Mouse (Mus musculus) midbrain, embryonic 10.5 days (tissue): ENCODE results near the gene Snx20. TPM values are rescaled to one million over a fixed set of nuclear protein-coding genes. Genes with fewer than 3 reads are reported as not detected.
"Not testable (repeated sequence)": the region's sequence is repeated elsewhere in the genome, so short reads cannot be mapped to it uniquely, and the experiment has no call there.

Experiments used
- DNase-seq: peaks from one replicate; pipeline ENCODE4 v3.0.0-alpha.2; 2017; ENCODE audit warnings: low spot score
- H3K27ac ChIP-seq: fragments of 300-500 bp; sonication (generic); replicated peaks from 2 replicates; pipeline ENCODE4 v1.5.1; 2016; ENCODE audit warnings: mild to moderate bottlenecking
- H3K27me3 ChIP-seq: fragments of 300-500 bp; sonication (generic); 2 replicates; pipeline ENCODE4 v1.6.1; 2016; ENCODE audit warnings: low read depth, mild to moderate bottlenecking; ENCODE audit not compliant: poor library complexity, severe bottlenecking
- H3K36me3 ChIP-seq: fragments of 300-500 bp; sonication (generic); 2 replicates; pipeline ENCODE4 v1.6.1; 2016; ENCODE audit warnings: mild to moderate bottlenecking, moderate library complexity
- H3K4me1 ChIP-seq: fragments of 300-500 bp; sonication (generic); 2 replicates; pipeline ENCODE4 v1.6.1; 2016
- H3K4me3 ChIP-seq: fragments of 300-500 bp; sonication (generic); 2 replicates; pipeline ENCODE4 v1.5.1; 2016; ENCODE audit warnings: mild to moderate bottlenecking, moderate library complexity
- H3K9me3 ChIP-seq: fragments of 300-500 bp; sonication (generic); replicated peaks from 2 replicates; pipeline ENCODE4 v1.6.1; 2016; ENCODE audit warnings: mild to moderate bottlenecking
- WGBS: fragments of 180-500 bp; shearing (Covaris S2); methylation state at CpG from one replicate; pipeline ENCODE4 v1.1.7; 2016; 5-methylcytosine and 5-hydroxymethylcytosine counted together
- polyA plus RNA-seq: library from polyadenylated mRNA; unstranded; fragments of >200 nt; fragmentation: Nextera tagmentation; extraction: Ambion mirVana; gene quantifications from 2 replicates; pipeline ENCODE4 v1.2.1, GENCODE M21; 2016

Gene Snx20
- polyA plus RNA-seq, 1 experiment from 2014 or later = 1.2 TPM

DNA sequence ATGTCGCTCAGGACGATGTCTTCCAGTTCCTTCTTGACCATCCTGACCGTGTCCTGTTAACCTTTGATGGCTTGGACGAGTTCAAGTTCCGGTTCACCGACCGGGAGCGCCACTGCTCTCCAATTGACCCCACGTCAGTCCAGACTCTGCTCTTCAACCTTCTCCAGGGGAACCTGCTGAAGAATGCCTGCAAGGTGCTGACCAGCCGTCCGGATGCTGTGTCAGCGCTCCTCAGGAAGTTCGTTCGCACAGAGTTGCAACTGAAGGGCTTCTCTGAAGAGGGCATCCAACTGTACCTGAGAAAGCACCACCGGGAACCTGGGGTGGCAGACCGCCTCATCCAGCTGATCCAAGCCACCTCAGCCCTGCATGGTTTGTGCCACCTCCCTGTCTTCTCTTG, 28.2 kb upstream of the Snx20 start:
- Histone ChIP-seq H3K4me1 (peaks cover 22% of the 10 kb centered on the region), H3K36me3 (no peaks in the 10 kb centered on the region), H3K9me3 (no peaks in the 10 kb centered on the region), H3K4me3 (no peak overlapping the region), H3K27ac (no peak overlapping the region), H3K27me3 (no peaks in the 10 kb centered on the region)
- no peak for DNase-seq
- WGBS = 79% methylated on average over 16 of the region's 16 CpGs

DNA sequence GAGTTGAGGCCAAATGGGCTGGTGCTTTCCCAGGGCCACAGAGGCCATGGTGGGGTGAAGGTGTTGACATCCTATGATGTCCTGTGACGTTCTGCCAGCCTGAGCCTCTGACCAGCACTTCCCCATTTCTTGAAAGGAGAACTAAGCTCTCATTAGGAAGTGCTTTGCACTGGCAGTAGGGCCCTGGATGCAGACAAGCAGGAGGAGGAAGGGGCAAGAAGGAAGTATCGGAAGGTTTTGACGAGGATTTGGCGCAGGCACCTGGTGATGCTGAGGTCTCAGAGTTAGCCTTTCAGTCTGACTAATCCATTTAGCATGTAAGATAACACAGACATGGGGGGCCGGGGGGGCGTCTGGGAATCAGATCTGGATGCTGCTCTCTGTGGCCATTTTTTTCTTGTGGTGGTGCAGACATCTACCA, 26.5 kb upstream of the Snx20 start:
- whole genome bisulfite sequencing = 77% methylated on average over 6 of the region's 6 CpGs
- no peaks in the 10 kb centered on the region for H3K9me3 ChIP-seq
- no peak overlapping the region for H3K27ac ChIP-seq
- no peaks in the 10 kb centered on the region for H3K36me3 ChIP-seq
- 0 out of 2 replicates have a peak, but pooled peaks cover 6% of the 10 kb centered on the region for H3K4me1 ChIP-seq
- H3K4me3 ChIP-seq = no peak overlapping the region
- H3K27me3 ChIP-seq = no peaks in the 10 kb centered on the region
- DNase-seq = no peak

DNA sequence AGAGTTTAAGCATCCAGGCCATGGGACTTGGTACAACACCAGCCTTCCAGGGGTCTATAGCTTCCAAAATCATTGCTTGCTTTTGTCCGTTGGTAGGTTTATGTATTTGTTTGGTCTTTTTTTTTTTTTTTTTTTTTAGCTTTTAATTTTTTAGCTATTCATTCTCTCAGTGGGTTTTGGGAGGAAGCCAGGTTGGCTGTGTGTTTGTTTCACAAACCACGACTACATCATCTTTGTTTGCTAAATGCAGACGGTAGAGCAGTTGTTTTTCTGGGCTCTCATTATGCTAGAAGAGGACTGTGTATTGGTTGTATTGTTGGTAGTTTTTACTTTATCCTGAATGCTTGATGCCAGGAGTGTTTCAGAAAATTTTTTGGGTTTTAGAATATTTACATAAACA, 23.9 kb upstream of the Snx20 start:
- Histone ChIP-seq H3K4me3 (no peak overlapping the region), H3K4me1 (0 out of 2 replicates have a peak, but pooled peaks cover 6% of the 10 kb centered on the region), H3K27me3 (no peaks in the 10 kb centered on the region), H3K36me3 (no peaks in the 10 kb centered on the region), H3K27ac (no peak overlapping the region), H3K9me3 (no peaks in the 10 kb centered on the region)
- no peak for DNase-seq
- 95% methylated on average over 3 of the region's 3 CpGs for WGBS

DNA sequence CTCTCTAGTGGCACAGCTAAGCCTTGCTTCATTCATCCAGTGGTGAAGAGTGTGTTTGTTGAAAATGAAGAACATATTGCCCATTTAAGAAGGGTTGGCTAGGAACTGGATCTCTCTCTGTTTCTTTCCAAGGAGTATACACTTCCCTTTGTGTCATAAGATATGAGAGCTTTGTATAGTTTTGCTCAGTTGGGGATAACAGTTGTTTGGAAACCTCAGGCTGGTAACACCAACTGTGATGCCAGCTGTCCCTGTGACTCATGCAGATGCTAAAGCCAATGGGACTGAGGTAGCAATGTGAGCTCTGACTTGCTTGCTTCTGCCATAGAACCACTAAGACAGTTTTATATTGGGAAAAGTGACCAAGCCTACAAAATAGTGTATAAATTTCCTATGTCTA, 19.4 kb upstream of the Snx20 start:
- DNase-seq = no peak
- Histone ChIP-seq H3K36me3 (no peaks in the 10 kb centered on the region), H3K27me3 (no peaks in the 10 kb centered on the region), H3K27ac (no peak overlapping the region), H3K4me3 (no peak overlapping the region), H3K4me1 (no peaks in the 10 kb centered on the region), H3K9me3 (no peaks in the 10 kb centered on the region)

DNA sequence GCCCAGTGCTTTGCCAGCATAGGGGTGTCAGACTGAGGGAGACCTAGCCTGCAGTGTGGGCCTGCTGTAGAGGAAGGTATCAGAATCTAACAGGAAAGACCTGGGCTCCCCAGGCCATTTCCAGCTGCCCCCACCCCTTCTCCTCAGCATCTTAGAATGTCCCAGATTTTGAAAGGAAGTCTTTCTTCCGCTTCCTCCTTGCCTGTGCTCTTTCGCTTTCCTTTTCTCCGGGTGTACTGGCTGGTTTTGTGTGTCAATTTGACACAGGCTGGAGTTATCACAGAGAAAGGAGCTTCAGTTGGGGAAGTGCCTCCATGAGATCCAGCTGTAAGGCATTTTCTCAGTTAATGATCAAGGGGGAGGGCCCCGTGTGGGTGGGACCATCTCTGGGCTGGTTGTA, 15.2 kb upstream of the Snx20 start:
- H3K4me3 ChIP-seq, H3K36me3 ChIP-seq, DNase-seq, H3K27ac ChIP-seq, H3K9me3 ChIP-seq: not testable (repeated sequence)
- peaks cover 16% of the 10 kb centered on the region for H3K4me1 ChIP-seq
- peaks cover 32% of the 10 kb centered on the region for H3K27me3 ChIP-seq
- WGBS = 81% methylated on average over 4 of the region's 4 CpGs

DNA sequence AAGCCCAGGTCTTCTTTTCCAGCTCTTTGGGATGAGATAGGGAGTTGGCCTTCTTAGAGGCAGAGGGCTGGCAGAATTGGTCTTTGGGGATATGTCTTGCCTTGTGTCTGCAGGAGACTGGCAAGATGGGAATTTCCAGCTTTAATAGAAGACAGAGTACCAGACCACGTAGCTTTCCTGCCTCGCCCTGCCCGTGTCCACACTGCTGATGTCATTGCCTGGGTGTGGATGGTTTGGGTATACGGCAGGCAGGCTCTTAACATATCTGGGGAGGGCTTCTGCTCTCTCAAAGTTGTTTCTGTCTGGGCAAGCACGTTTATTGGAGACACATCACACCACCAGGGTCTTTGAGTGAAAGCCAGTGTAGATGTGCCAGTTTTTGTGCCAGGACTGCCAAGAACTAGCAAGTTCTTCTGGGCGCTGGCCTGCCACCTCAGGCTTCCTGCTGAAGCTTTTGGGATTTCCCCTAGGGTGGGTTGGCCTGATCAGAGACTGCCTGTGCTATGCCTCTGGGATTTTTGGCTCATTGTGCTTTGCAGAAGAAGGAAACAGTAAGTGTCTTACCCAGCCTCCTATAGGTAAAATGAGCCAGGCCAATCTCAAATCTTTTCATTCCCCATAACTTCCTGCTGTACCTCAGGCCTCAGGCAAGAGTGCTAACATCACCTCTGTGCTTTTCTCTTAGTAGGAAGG, 14.2 kb upstream of the Snx20 start:
- no peak overlapping the region for H3K4me3 ChIP-seq

DNA sequence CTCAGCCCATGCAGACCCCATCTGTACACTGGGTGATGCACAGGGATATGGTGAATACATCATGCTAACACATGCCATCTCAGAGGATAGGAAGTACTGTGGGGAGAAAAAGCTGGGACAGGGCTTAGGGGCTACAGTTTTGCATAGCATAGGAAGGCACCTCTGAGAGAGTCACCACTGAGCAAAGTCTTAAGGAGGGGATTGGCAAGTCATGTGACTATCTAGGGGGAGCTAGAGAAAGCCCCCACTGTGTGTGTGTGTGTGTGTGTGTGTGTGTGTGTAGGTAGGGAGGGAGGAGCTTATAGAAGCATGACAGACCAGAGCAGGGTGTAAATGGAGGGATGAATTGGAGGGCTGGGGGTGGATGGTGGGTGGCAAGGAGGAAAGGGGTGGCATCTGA, 12.4 kb upstream of the Snx20 start:
- Histone ChIP-seq H3K27ac (no peak overlapping the region), H3K4me1 (peaks cover 16% of the 10 kb centered on the region), H3K9me3 (no peaks in the 10 kb centered on the region), H3K27me3 (peaks cover 37% of the 10 kb centered on the region), H3K36me3 (no peaks in the 10 kb centered on the region), H3K4me3 (no peak overlapping the region)
- DNase-seq = no peak

More for the DNA sequence above, 14.2 kb upstream of the Snx20 start:
- Histone ChIP-seq H3K36me3 (no peaks in the 10 kb centered on the region), H3K27ac (no peak overlapping the region), H3K9me3 (no peaks in the 10 kb centered on the region), H3K4me1 (peaks cover 16% of the 10 kb centered on the region), H3K27me3 (peaks cover 37% of the 10 kb centered on the region)
- WGBS = 83% methylated on average over 6 of the region's 6 CpGs
- no peak for DNase-seq

DNA sequence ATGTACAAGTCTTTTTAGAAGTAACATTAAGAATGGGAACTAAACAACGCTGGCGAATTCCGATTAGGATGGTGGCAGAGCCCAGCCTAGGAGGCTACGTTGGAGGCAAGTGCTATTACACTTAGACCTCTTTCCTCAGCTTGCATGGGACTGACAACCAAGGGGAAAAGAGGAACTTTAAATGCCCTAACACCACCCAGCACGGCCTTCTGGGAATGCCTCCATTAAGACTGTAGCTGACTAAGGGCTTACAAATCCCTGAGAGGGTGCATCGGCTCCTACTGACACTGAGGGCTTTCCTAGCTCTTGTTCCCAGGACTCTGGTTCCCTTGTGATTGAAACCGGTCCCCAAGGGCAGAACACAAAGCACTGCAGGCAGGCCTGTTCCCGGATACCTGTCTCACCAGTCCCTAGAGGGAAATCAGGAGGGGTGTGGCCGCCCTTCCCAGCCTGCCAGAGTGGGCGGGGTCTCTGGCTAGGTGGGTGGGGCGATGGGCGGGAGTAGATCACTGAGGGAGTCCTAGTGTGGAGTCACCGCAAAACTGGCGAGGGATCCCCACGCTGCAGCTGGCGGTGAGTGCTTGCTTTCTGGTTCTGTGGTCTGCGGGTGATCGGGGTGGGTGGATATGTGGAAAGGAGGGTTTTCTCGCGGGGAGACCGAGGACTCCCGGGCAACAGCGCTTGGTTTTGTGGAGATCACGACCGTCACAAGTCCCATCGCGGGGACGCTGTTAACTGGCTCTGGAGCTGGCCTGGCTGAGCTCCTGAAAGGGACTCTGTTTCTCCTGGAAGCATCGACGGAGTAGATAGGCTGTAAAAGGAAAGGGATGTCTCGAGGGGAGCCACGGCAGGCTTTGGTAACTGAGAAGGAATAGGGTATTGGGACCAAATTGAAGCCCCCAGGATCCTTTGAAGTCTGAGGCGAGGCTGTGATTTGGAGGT, 11.2 kb upstream of the Snx20 start, which contains the start of gene Nod2:
TSS of gene Nod2 (plus strand) at position 479 of the 942 bp plus-strand sequence.
- Histone ChIP-seq H3K36me3 (no peaks in the 10 kb centered on the region), H3K9me3 (no peaks in the 10 kb centered on the region), H3K4me1 (peaks cover 16% of the 10 kb centered on the region), H3K27ac (peak within 1 kb of the TSS; percentile 56; the same call in 1 of the 2 replicates), H3K27me3 (peaks cover 37% of the 10 kb centered on the region), H3K4me3 (peak within 1 kb of the TSS; percentile 57)
- peak; percentile 68 for DNase-seq
- WGBS = 10% methylated on average over 33 of the region's 33 CpGs

DNA sequence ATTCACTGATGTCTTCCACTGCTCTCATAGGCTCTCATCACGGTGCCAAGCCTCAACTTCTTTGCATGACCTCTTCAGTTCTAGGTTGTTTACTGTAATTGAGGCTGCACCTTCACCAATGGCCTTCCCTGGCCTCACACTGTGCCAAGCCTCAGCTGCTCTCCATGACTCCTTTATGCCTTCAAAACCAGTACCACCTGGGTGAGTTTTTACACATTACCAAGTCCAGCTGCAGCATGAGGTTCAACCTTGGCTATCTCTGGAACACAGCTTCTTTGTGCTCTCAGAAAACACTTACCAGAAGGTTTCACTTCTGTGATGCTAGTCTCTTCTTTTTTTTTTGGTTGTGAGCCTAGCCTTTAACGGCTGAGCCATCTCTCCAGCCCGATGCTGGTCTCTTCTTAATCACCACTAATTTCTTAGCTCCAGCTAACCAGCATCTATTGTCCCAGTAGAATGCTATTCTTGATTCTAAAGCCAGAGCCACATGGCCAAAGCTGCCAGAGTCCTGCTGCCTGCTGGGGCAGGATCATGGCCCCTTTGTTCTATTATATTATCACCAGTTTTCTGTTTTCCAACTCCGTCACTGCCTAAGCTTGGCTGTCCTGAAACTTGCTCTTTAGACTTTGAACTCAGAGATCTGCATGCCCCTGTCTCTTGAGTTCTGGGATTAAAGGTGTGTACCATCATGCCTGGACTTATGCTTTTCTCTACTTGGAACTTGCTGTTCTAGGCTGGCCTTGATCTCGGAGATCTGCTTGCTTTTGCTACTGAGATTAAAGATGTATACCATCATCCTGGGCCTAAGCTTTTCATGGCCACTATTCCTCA, 7.0 kb upstream of the Snx20 start:
- DNase-seq = no peak
- H3K36me3 ChIP-seq = no peaks in the 10 kb centered on the region
- H3K27me3 ChIP-seq = peaks cover 17% of the 10 kb centered on the region
- 60% methylated on average over 5 of the region's 5 CpGs for WGBS
- no peak overlapping the region for H3K27ac ChIP-seq
- peaks cover 12% of the 10 kb centered on the region for H3K4me1 ChIP-seq
- no peaks in the 10 kb centered on the region for H3K9me3 ChIP-seq
- no peak overlapping the region for H3K4me3 ChIP-seq

DNA sequence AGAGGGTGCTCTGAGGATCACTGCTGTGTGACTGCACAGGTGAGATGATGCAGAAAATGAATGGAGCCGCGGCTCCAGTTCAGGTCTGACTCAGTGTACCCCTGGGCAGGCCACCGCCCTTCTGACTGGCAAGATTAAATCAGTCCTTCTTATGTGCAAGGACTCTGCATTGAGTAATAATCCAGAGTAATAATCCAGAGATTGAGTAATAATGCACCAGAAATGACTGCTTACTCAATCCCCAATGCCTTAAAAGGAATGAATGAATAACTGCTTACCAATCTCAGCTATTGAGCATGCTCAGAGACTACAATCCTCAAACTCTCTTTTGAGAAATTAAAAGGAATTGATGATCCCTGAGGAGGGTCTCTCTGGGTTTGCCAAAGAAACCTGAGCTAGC, 3.0 kb upstream of the Snx20 start:
- no peak for DNase-seq
- no peaks in the 10 kb centered on the region for H3K4me1 ChIP-seq
- H3K27ac ChIP-seq = no peak overlapping the region
- H3K9me3 ChIP-seq = no peaks in the 10 kb centered on the region
- H3K27me3 ChIP-seq = no peaks in the 10 kb centered on the region
- no peak overlapping the region for H3K4me3 ChIP-seq
- 97% methylated on average over 3 of the region's 3 CpGs for WGBS
- H3K36me3 ChIP-seq = no peaks in the 10 kb centered on the region

DNA sequence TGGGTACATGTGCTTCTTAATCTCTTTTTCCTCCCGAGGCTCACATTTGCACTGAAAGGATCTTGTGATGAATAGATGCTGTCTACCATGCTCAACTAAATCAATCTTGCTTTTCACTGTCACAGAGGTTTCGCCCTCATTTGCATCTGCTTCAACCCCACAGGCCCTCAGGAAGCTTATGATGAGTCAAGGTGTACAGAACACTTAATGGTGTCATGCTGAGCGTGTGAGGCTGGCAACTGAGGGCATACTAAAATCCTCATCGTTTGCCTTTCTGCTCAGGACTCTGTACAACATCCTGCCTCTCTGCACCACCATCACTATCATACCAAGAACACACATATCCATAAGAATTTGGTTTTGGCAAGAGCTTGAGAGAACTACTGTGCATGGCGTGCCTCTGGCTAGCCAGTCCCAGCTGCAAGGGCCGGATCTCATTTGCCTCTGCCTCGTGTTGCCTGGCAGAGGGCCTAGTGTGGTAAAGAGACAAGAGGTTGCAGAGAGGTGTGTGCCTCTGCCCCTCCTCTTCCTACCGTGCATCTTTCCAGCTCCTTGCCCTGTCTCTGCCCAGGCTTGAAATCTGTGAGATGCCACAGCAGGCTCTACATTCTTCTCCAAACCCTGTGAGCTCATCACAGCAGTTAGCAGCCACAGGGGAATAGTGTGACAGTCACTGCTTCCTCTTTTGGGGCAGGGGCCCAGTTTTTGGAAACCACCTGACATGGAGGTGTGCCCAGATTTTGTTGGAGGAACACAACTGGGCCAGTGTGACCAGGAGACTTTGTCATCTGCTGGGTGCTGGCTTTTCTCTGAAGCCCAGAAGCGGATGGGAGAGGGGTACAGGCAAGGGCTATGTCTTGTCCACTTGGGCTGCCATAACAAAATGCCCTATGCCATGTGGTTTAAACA, 1.4 kb upstream of the Snx20 start:
- Histone ChIP-seq H3K27me3 (no peaks in the 10 kb centered on the region), H3K9me3 (no peaks in the 10 kb centered on the region), H3K36me3 (no peaks in the 10 kb centered on the region), H3K4me1 (no peaks in the 10 kb centered on the region), H3K27ac (no peak overlapping the region), H3K4me3 (no peak overlapping the region)
- no peak for DNase-seq
- 82% methylated on average over 9 of the region's 9 CpGs for WGBS

DNA sequence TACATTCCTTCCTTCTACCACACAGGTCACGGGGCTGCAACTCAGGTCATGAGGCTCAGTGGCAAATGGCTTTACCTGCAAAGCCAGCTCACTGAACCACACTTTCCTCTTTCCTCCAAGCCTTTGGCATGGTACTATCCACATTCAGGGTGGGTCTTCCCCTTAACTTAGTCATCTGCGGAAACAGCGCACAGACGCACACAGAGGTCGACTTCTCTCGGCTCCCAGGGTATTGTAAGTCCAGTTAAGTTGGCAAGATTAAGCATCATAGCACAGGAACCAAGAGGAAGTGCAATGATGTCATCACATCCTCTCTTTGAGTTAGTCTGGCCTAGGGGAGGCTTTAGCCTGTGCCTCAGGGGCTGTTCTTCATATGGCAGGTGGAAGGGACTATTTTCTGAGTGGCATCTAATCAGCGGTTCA, 2.6 kb downstream of the Snx20 start:
- WGBS = 89% methylated on average over 7 of the region's 7 CpGs
- DNase-seq = no peak
- Histone ChIP-seq H3K36me3 (no peaks in the 10 kb centered on the region), H3K27ac (no peak overlapping the region), H3K4me3 (no peak overlapping the region), H3K27me3 (peaks cover 19% of the 10 kb centered on the region), H3K9me3 (no peaks in the 10 kb centered on the region), H3K4me1 (peaks cover 1% of the 10 kb centered on the region; the same call in 1 of the 2 replicates)
